Mouse (Mus musculus) liver, postnatal 0 days (tissue): Measurements from ENCODE around the gene Utp3.

Source experiments
- CTCF ChIP-seq: sonication (generic); IDR thresholded peaks from 2 replicates; pipeline ENCODE4 v1.5.1; 2016; ENCODE audit warnings: antibody characterized with exemption, low read depth
- EP300 ChIP-seq: IDR thresholded peaks from 2 replicates; pipeline ENCODE4 v1.6.1; 2016; ENCODE audit warnings: antibody characterized with exemption, low read depth, mild to moderate bottlenecking

DNA sequence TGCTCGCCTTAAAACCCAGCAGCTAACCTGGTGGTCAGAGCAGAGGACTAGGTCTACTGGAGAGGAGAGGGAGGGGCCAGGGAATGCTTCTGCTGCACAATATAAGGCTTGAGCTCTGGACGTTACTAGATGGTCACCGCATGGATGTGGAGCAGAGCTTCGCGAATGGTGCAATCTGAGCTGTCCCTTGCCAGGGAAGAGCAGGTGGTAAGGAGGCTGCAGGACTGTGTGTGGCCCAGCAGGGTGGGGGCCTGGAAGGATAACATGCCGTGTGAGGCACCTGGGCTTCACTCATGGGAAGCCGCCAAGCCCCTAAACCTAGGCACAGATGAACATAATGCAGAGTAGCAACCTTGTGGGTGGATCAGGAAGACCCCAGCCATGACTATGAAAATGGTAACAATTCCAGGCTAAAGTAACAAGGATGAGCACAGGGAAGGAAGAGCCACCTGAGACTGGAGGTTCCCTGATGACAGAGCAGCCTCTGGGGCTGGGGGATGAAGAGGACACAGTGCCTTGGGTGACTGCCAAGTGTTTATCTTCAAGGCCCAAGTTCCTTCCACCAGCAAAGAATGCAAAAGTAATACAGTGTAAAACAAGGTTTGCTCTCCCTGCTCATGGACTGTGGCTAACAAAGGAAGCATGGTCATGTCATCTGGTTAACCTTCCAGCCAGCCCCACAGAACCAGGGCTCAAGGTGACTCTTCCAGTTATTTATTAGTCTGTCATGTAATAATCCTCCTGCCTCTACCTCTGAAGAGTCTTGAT lies 32.3 kb downstream of the Utp3 start:
- TF ChIP-seq CTCF (no peak), EP300 (no peak)
